Comparison of ENCODE assay signal across 14 mouse cellular contexts in genomic region chr10:88372436-88372835, GRCm38 (mm10). TPM values are rescaled to one million over a fixed set of nuclear protein-coding genes. Genes with fewer than 3 reads are reported as not detected.
DNase-seq lines count a peak whose midpoint lies in the region; ATAC-seq lines count a peak whose summit lies in the region.
"Had no signal": no experiment of that assay in that cellular context is flagged by ENCODE, and none has a peak within 500 bp of the region (broad histone marks: within the 10 kb centered on the region; RNA-seq: fewer than 3 reads in every experiment).

No protein-coding gene starts in this region.

- peak; percentile 59 for ATAC-seq in granulocyte monocyte progenitor cell, adult 5-6 weeks (replicated peaks; ENCODE audit: poor library complexity, severe bottlenecking)
- ATAC-seq: CD4-positive, CD25-positive, alpha-beta regulatory T cell, adult 4 months; forebrain, embryonic 14.5 days; forebrain, embryonic 16.5 days had no signal

- intact Hi-C loops in heart, postnatal 25 days (cut with DNase I): no loop called here

- DNase-seq in NIH3T3 (ENCODE audit: low read depth): peak; percentile 37
- DNase-seq in heart, postnatal 25 days (ENCODE audit: low spot score): no peak
- DNase-seq in urinary bladder, postnatal 14 days (ENCODE audit: low spot score): no peak
- DNase-seq in cerebellum, adult 11-12 months: no peak
- DNase-seq: adrenal gland, adult 8-10 months; cerebellum, adult 18-20 months; cerebellum, adult 8-10 months; cerebellum, adult 9-11 months; cerebellum, postnatal 36 days; embryo, embryonic 11 days had no signal

RNA-seq across cellular contexts. Expression of gene Dram1, which starts 6.4 kb away (rescaled TPM):
- 21.7 and 34.6 TPM in 2 replicates for total RNA-seq in granulocyte monocyte progenitor cell, adult 5-6 weeks (2014; fragmentation: Nextera tagmentation)
- total RNA-seq in granulocyte monocyte progenitor cell, adult 5-6 weeks (2017): 24.8 and 33.2 TPM in 2 replicates
- 1 to 10 TPM; 3.8 to 4.1 TPM for total RNA-seq in heart, postnatal 25 days (2021)

RNA-seq across cellular contexts. Expression of gene Gnptab, which starts 6.5 kb away (rescaled TPM):
- total RNA-seq in granulocyte monocyte progenitor cell, adult 5-6 weeks (2014; fragmentation: Nextera tagmentation): 80.5 and 85.2 TPM in 2 replicates
- 53.4 and 62.9 TPM in 2 replicates for total RNA-seq in granulocyte monocyte progenitor cell, adult 5-6 weeks (2017)
- 10 to 100 TPM; 25.5 to 29.9 TPM for total RNA-seq in heart, postnatal 25 days (2021)

Comparison
In these comparisons a context has a peak if more than half of its experiments do, and no peak if none do; other contexts are left out.
1. RNA of gene Dram1, which starts 6.4 kb away (total RNA-seq): 21.7 to 34.6 TPM in granulocyte monocyte progenitor cell, adult 5-6 weeks; 3.8 to 4.1 TPM in heart, postnatal 25 days; every median in the first group is over 4 times any median in the second.